Comparison of ENCODE assay signal across 23 mouse cellular contexts in the genomic region with DNA sequence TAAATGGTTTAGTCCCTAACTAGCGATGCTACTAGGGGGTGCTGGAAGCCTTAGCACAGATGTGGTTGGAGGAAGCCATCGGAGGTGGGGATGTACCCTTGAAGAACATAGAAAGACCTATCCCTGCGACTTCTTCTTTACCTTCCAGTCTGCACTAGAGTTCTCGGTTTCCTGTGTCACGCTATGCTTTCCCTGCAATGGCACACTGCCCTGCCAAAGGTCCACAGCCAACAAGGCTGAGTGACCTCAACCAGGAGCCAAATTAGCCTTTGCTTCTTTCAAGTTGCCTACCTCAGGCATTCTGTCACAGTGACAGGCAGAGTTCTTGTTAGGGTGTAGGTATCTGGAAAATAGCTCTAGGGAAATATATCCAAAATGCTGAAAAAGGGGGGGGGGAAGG. TPM values are rescaled to one million over a fixed set of nuclear protein-coding genes. Genes with fewer than 3 reads are reported as not detected.
DNase-seq lines count a peak whose midpoint lies in the region; ATAC-seq and TF ChIP-seq lines count a peak whose summit lies in the region.
"Had no signal": no experiment of that assay in that cellular context is flagged by ENCODE, and none has a peak within 500 bp of the region (broad histone marks: within the 10 kb centered on the region; RNA-seq: fewer than 3 reads in every experiment).

No protein-coding gene starts in this region.

- peaks cover 15% of the 10 kb centered on the region for H3K4me1 ChIP-seq in embryonic facial prominence, embryonic 15.5 days
- peaks cover 25% of the 10 kb centered on the region for H3K4me1 ChIP-seq in embryonic facial prominence, embryonic 10.5 days
- H3K4me1 ChIP-seq in kidney, embryonic 16.5 days (ENCODE audit: insufficient read depth, low read length), result peaks cover 6% of the 10 kb centered on the region; the same call in 1 of the 2 replicates
- peaks cover 26% of the 10 kb centered on the region for H3K4me1 ChIP-seq in lung, embryonic 15.5 days
- peaks cover 45% of the 10 kb centered on the region for H3K4me1 ChIP-seq in lung, adult 2 months (ENCODE audit: control insufficient read depth, insufficient read depth, low read length)

- no peaks in the 10 kb centered on the region for H3K9me3 ChIP-seq in embryonic facial prominence, embryonic 15.5 days (replicated peaks)
- no peaks in the 10 kb centered on the region for H3K9me3 ChIP-seq in embryonic facial prominence, embryonic 10.5 days
- H3K9me3 ChIP-seq in kidney, embryonic 16.5 days (ENCODE audit: low read length), result no peaks in the 10 kb centered on the region
- H3K9me3 ChIP-seq in lung, embryonic 15.5 days, result no peaks in the 10 kb centered on the region
- H3K9me3 ChIP-seq: forebrain, embryonic 12.5 days; hindbrain, embryonic 13.5 days; limb, embryonic 12.5 days had no signal

- no peaks in the 10 kb centered on the region for H3K36me3 ChIP-seq in embryonic facial prominence, embryonic 15.5 days
- H3K36me3 ChIP-seq in embryonic facial prominence, embryonic 10.5 days (replicated peaks), result no peaks in the 10 kb centered on the region
- no peaks in the 10 kb centered on the region for H3K36me3 ChIP-seq in kidney, embryonic 16.5 days (ENCODE audit: insufficient read depth, low read length)
- H3K36me3 ChIP-seq in lung, embryonic 15.5 days, result no peaks in the 10 kb centered on the region
- H3K36me3 ChIP-seq: forebrain, embryonic 12.5 days; limb, embryonic 12.5 days had no signal

- WGBS in embryonic facial prominence, embryonic 15.5 days, result 84% methylated on average over 5 of the region's 5 CpGs
- WGBS in embryonic facial prominence, embryonic 10.5 days, result 91% methylated on average over 5 of the region's 5 CpGs
- WGBS in kidney, embryonic 16.5 days, result 87% methylated on average over 5 of the region's 5 CpGs
- 82% methylated on average over 5 of the region's 5 CpGs for WGBS in lung, embryonic 15.5 days
- WGBS in lung, adult 2 months, result 77% methylated on average over 5 of the region's 5 CpGs

- DNase-seq in embryonic facial prominence, embryonic 10.5 days (ENCODE audit: low spot score), result no peak
- DNase-seq in kidney, adult 11 months, result peak; percentile 33
- DNase-seq in lung, adult 2 months, result no peak
- peak; percentile 57 for DNase-seq in gastrocnemius, postnatal 25 days
- no peak for DNase-seq in right cerebral cortex, adult 2 months (ENCODE audit: low spot score in 2 of 2)
- DNase-seq: B cell, adult 2 months; cerebellum, adult 11-12 months; embryo, embryonic 11 days; heart, adult 18-20 months; lung, postnatal 10 days; midbrain, embryonic 14.5 days; spleen, adult 18-20 months; thymus, adult 18-20 months; thymus, postnatal 4 days had no signal

- no peaks in the 10 kb centered on the region for H3K27me3 ChIP-seq in embryonic facial prominence, embryonic 15.5 days
- no peaks in the 10 kb centered on the region for H3K27me3 ChIP-seq in embryonic facial prominence, embryonic 10.5 days (replicated peaks; ENCODE audit: low read depth, poor library complexity, severe bottlenecking)
- H3K27me3 ChIP-seq in kidney, embryonic 16.5 days (ENCODE audit: insufficient read depth, low read length), result no peaks in the 10 kb centered on the region
- H3K27me3 ChIP-seq in lung, embryonic 15.5 days, result no peaks in the 10 kb centered on the region
- H3K27me3 ChIP-seq: forebrain, embryonic 12.5 days; hindbrain, embryonic 13.5 days; limb, embryonic 12.5 days had no signal

- H3K9ac ChIP-seq in embryonic facial prominence, embryonic 15.5 days, result no peak overlapping the region
- H3K9ac ChIP-seq in kidney, embryonic 16.5 days (replicated peaks; ENCODE audit: low read length), result no peak overlapping the region
- no peak overlapping the region for H3K9ac ChIP-seq in lung, embryonic 15.5 days
- H3K9ac ChIP-seq: forebrain, embryonic 12.5 days; hindbrain, embryonic 13.5 days; limb, embryonic 12.5 days; liver, embryonic 14.5 days had no signal

- TF ChIP-seq POLR2A in lung, adult 2 months (IDR thresholded peaks at IDR 0.05; ENCODE audit: borderline replicate concordance, extremely low read depth, low read depth, low read length), result no peak

- no peak for TF ChIP-seq CTCF in lung, adult 2 months (IDR thresholded peaks at IDR 0.05; ENCODE audit: insufficient read depth, low read length)

- no peak overlapping the region for H3K4me2 ChIP-seq in embryonic facial prominence, embryonic 15.5 days (replicated peaks)
- no peak overlapping the region for H3K4me2 ChIP-seq in kidney, embryonic 16.5 days (replicated peaks; ENCODE audit: low read depth, low read length)
- H3K4me2 ChIP-seq in lung, embryonic 15.5 days, result no peak overlapping the region
- H3K4me2 ChIP-seq: forebrain, embryonic 12.5 days; hindbrain, embryonic 13.5 days; limb, embryonic 12.5 days had no signal

- H3K4me3 ChIP-seq in embryonic facial prominence, embryonic 15.5 days (replicated peaks), result no peak overlapping the region
- H3K4me3 ChIP-seq in embryonic facial prominence, embryonic 10.5 days, result no peak overlapping the region
- no peak overlapping the region for H3K4me3 ChIP-seq in kidney, embryonic 16.5 days (ENCODE audit: low read length)
- no peak overlapping the region for H3K4me3 ChIP-seq in lung, embryonic 15.5 days
- no peak overlapping the region for H3K4me3 ChIP-seq in lung, adult 2 months (replicated peaks; ENCODE audit: extremely low read depth, low read depth, low read length)
- H3K4me3 ChIP-seq: forebrain, embryonic 12.5 days; hindbrain, embryonic 13.5 days; limb, embryonic 12.5 days; myocyte had no signal

- 0 out of 2 replicates have a peak overlapping the region, but pooled peaks have one; percentile 22 for H3K27ac ChIP-seq in embryonic facial prominence, embryonic 15.5 days (replicated peaks)
- H3K27ac ChIP-seq in embryonic facial prominence, embryonic 10.5 days (replicated peaks), result no peak overlapping the region
- no peak overlapping the region for H3K27ac ChIP-seq in kidney, embryonic 16.5 days (ENCODE audit: low read length)
- peak overlapping the region; percentile 56 for H3K27ac ChIP-seq in lung, embryonic 15.5 days
- H3K27ac ChIP-seq: forebrain, embryonic 12.5 days; hindbrain, embryonic 13.5 days; limb, embryonic 12.5 days; liver, embryonic 14.5 days had no signal

- no peak for ATAC-seq in embryonic facial prominence, embryonic 15.5 days (ENCODE audit: insufficient number of reproducible peaks, low FRiP score, low TSS enrichment, low read depth)
- ATAC-seq in kidney, embryonic 16.5 days (ENCODE audit: low FRiP score, low TSS enrichment), result no peak
- ATAC-seq in lung, embryonic 15.5 days (ENCODE audit: borderline replicate concordance, extremely low read depth, low FRiP score, low TSS enrichment), result no peak
- ATAC-seq: inflammation-experienced regulatory T-cells, adult 6 months had no signal

RNA-seq across cellular contexts. Expression of a gene that starts 19.4 kb away (rescaled TPM):
- 44.8 and 47.6 TPM in 2 replicates for polyA plus RNA-seq in embryonic facial prominence, embryonic 15.5 days (2015; fragmentation: Nextera tagmentation; extraction: Ambion mirVana)
- 60.6 and 61.1 TPM in 2 replicates for polyA plus RNA-seq in embryonic facial prominence, embryonic 10.5 days (2016; fragmentation: Nextera tagmentation; extraction: Ambion mirVana)
- 63.0 and 66.3 TPM in 2 replicates for polyA plus RNA-seq in kidney, embryonic 16.5 days (2015; fragmentation: Nextera tagmentation; extraction: Ambion mirVana)
- polyA plus RNA-seq in lung, embryonic 15.5 days (2015; fragmentation: Nextera tagmentation; extraction: Ambion mirVana), result 58.5 and 59.2 TPM in 2 replicates
- 6.2 and 9.4 TPM in 2 replicates for polyA plus RNA-seq in lung, adult 2 months (2012; rRNA removed)
- total RNA-seq in gastrocnemius, postnatal 25 days (2021), result 10 to 100 TPM; 31.9 to 32.9 TPM

RNA-seq across cellular contexts. Expression of a gene that starts 19.5 kb away (rescaled TPM):
- polyA plus RNA-seq in embryonic facial prominence, embryonic 15.5 days (2015; fragmentation: Nextera tagmentation; extraction: Ambion mirVana), result 48.0 and 48.8 TPM in 2 replicates
- 32.4 and 34.4 TPM in 2 replicates for polyA plus RNA-seq in embryonic facial prominence, embryonic 10.5 days (2016; fragmentation: Nextera tagmentation; extraction: Ambion mirVana)
- polyA plus RNA-seq in kidney, embryonic 16.5 days (2015; fragmentation: Nextera tagmentation; extraction: Ambion mirVana), result 53.2 and 54.2 TPM in 2 replicates
- polyA plus RNA-seq in lung, embryonic 15.5 days (2015; fragmentation: Nextera tagmentation; extraction: Ambion mirVana), result 43.0 and 45.1 TPM in 2 replicates
- 42.4 and 58.7 TPM in 2 replicates for polyA plus RNA-seq in lung, adult 2 months (2012; rRNA removed)
- 10 to 100 TPM in 1 of 2 experiments, 1 to 10 TPM in 1; 8.6 to 12.0 TPM for total RNA-seq in gastrocnemius, postnatal 25 days (2021)

Comparison
In these comparisons a context has a peak if more than half of its experiments do, and no peak if none do; other contexts are left out.
1. H3K27ac ChIP-seq: peak in embryonic facial prominence, embryonic 15.5 days (single experiment) and lung, embryonic 15.5 days (single experiment); none in embryonic facial prominence, embryonic 10.5 days (single experiment) and kidney, embryonic 16.5 days (single experiment).
2. DNase-seq: peak in kidney, adult 11 months (single experiment) and gastrocnemius, postnatal 25 days (single experiment); none in embryonic facial prominence, embryonic 10.5 days (single experiment), lung, adult 2 months (single experiment) and right cerebral cortex, adult 2 months (0 of 2).